Mouse (Mus musculus) ES-CJ7 (cell line): Measurements from ENCODE around the gene Ttc8.

Source experiments
- DNase-seq: peaks from one replicate; pipeline ENCODE4 v3.0.0; 2011; ENCODE audit warnings: low read depth, low spot score

Ttc8 gene

DNA sequence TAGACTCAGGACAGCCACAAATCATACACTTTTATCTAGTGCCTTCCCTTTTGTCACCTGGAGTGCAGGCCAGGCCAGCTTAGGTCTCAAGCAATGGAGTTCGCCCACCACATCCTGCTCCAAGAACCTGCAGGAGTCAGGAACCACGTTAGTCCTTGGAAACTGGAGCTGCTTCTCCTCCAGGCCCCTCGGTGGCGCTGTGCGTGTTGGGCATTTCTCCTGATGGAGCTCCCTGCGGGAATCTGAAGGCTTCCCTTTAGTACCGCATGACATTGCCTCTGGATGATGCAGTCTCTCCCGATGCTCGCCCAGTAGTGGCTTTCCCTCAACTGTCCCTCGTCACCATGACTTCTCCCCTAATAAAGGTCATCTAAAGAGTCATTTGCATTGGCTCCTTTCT, 53.1 kb downstream of the Ttc8 start:
- DNase-seq, result peak; percentile 49

DNA sequence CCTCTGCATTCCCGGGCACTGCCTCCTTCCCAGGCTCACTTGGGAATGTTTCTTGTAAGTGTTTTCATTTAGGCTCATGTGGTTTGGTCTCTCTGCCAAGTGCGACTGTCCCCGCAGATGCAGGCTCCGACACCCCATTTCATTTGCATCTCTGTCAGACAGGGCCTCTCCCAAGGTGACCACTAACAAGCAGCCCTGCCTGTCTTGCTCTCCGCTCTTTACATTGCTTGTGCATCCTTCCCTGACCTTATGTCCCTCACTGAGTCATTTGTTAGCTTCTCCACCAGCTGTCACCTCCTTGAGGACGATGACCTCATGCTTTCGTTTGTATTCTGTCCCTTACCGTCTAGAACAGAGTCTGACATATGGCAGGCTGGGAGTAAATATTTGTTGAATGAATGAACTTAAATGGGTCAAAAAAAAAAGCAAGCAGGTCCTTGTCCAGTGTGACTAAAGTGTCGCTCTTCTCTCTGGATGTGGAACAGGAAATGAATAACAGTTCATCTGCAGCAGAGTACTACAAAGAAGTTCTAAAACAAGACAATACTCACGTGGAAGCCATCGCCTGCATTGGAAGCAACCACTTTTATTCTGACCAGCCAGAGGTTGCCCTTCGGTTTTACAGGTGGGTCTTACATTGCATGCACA, 53.9 kb downstream of the Ttc8 start:
- DNase-seq, result no peak

DNA sequence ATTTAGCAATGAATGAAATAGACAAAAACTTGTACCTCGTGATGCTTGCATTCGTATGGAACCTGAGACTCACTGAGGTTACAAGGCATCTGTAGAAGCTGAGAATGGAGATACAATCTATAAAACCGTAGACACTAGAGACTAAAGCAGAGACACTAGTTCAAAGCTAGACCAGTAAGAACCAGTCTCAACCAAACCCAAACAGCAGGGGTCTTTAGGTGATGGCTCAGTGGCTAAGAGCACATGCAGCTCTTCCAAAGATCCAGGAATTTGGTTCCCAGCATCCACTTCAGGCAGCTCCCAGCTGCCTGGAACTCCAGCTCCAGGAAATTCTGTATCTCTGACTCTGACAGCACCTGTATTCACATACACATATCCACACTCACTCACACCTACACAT, 60.7 kb downstream of the Ttc8 start:
- peak; percentile 79 for DNase-seq

DNA sequence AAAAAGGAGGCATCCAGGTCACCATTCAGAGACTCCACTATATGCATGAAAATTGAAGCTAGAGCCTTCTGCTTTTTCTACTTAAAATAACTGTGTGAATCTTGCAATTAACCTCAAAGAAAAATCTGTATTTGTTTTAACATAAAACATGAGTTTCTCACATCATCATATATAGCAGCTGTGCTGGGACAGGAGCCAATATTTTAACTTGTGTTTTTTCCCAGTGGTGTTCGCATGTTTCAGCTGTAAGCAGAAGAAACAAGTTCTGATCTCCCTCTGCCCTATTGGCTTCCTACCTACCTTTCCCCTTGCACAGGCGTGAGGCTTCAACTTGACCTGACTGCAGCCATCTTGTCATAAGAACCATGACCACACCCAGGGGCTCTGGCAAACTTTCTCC, 64.4 kb downstream of the Ttc8 start:
- no peak for DNase-seq

DNA sequence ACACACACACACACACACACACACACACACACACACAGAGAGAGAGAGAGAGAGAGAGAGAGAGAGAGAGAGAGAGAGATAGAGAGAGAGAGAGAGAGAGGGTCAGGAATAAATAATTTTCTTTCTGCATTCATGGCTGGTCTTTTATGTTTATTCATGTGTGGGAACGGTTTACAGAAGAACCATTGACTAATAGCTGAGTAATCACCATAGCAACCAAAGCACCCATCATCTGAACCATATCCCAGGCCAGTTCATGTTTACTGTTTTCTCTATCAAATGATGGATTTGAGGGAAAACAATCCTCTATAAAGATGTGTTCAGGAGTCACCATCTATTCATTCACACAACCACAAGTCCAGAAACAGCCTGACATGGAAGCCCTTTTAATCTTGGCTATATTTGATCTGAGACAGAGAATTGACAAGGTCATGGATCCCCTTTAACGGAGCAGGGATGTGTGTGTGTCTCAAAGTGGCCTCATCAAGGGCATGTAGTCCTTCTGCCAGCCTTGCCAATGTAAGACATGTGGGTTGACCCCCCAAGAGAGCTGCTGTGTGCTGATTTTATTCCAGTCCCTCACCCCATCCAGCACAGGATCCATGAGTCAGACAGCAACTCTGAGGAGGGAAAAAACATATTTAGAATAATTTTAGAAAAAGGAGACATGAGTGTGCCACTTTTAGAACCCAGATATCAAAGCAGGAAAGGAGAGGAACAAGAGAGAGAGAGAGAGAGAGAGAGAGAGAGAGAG, 70.9 kb downstream of the Ttc8 start:
- DNase-seq, result no peak

DNA sequence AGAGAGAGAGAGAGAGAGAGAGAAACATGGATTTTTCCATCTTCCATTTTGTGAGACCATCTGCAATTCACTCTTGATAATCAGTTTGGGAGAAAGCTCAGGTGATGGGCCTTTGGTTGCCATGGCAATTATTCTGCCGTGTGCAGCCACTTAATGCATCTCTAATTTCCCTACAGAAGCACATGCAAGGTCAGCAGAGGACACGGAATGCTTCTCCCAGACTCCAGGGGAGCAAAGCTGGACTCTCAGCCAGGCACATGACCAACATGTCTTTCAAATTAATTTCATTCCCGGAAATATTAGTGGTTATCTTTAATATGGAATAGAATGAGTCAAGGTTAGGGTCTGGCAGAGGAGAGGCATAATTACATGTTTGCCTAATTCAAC, 71.4 kb downstream of the Ttc8 start:
- no peak for DNase-seq

DNA sequence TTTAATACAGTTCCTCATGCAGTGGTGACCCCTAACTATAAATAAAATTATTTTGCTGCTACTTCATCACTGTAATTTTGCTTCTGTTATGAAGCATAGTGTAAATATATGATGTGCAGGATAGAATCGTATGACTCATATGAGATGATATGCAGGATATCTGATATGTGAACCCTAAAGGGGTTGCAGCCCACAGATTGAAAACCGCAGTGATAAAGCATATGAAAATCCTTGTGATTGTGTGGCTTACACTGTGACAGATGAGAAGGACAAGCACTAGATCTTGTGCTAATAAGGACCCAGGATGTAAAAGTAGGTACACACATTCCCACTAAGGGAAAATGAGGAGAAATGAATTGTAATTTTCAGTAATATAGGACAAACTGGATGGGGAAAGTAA, 73.4 kb downstream of the Ttc8 start:
- DNase-seq, result no peak

DNA sequence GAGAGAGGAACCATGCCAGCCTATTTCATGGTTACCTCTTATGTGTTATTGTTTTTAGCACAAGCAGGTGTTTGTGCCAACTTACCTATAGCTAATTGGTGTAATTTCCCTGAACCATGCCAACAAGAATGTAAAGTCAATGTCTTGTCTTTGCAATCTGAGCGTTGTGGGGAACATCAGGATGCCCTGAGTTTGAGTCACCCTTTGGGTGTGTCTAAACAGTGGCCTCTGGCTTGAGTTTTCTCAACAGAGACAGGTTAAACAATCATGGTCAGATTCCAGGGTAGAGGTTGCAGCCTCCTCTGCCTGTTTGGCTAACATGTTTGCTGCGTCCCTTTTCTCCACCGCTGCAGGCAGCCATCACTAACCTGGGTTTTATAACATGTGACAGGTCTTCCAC, 74.0 kb downstream of the Ttc8 start:
- no peak for DNase-seq

DNA sequence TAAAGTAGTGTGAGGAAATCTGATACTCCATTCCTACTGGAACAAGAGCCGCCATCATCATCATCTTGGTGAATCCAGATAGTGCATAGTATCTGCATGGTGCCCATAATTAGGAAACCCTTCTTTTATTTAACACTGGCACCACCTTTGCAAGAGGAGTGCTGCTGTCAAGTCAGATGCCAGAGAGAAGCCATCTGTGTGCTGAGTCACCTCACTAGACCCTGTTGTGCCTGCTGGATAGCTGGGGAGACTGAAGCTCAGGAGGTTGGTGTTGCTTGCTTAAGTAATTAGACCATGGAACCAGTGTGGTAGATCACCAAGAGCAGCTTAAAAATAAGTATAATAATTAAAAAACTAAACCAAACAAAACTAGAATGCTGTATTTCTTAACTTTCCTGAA, 75.5 kb downstream of the Ttc8 start:
- no peak for DNase-seq

DNA sequence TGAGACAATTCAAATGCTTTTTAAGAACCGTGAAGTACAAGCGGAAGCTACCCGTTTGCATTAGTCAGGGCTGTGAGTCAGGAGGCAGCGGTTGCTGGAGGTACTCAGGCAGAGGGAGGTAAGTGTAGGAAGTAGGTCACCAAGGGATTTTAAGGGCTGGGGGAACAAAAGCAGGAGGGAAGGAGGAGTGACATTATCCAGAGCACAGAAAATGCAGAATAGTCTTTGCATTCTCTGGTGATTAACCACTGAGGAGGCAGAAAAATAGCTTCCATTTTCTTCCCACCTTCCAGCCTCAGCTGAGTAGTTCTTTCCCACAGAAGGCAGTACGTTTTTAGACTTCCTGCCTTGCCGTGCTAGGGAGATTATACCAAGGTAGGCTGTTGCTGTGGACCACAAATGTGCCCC, 76.2 kb downstream of the Ttc8 start:
- no peak for DNase-seq

DNA sequence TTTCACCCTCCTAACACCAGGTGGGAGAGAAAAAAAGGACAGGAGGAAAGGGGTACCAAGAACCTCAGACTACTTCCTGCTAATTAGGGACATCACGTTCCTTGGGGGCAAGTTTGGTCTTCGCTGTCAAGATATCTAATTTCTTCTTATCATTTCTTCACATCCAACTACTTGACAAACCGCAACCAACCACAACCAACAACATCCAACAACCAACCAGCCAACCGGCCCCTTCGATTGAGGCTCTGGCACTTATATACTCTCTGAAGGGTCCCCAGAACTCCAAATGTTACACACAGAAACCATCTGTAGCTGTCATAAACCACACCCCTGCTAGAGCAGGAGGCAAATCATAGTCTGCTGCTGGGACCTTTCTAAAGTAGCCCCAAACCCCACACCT, 76.7 kb downstream of the Ttc8 start:
- DNase-seq, result no peak

DNA sequence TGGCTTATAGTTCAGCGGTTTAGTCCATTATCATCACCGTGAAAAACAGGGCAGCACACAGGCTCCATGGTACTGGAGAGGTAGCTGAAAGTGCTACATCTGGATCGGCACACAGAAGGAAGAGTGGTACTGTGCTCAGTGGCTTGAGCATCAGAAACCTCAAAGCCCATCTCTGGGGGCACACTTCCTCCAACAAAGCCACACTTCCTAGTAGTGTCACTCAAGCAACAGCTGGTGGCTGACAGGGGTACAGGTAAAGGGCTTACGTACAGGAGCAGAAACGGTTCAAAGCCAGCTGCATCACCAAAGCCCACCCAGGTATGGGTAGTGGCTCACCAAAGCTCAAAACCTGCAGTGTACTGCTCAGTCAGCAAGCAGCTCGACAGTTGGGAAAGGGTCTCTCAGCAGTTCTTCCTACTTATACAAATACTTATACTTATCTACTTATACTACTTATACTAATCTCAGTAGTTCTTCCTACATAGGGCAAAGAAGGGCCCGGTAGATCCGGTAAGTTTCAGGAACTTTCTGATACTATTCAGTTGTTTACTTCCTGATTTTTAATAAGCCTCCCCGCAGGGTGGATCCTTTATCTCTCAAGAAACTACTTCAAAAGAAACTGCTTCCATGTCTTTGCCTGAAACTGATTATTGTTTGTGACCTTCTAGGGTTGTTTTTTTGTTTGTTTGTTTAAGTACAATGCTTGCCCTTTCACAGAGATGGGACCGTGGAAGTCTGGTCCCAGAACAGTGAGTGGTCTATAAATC, 78.5 kb downstream of the Ttc8 start:
- DNase-seq, result no peak

DNA sequence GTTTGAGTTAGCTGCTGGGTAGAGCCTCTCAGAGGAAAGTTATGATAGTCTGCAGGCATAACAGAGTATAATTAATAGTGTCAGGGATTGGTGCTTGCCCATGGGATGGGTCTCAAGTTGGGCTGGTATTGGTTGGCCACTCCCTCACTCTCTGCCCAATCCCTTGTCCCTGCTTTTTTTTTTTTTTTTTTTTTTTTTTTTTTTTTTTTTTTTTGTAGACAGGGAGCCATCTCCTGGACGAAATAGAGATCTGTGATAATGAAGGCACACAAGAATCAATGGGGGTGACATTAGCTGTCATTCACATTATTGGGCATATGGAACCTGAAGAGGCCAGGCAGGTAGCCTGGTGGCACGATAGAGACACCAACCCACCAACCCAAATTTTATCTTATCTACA, 79.9 kb downstream of the Ttc8 start:
- DNase-seq, result no peak

DNA sequence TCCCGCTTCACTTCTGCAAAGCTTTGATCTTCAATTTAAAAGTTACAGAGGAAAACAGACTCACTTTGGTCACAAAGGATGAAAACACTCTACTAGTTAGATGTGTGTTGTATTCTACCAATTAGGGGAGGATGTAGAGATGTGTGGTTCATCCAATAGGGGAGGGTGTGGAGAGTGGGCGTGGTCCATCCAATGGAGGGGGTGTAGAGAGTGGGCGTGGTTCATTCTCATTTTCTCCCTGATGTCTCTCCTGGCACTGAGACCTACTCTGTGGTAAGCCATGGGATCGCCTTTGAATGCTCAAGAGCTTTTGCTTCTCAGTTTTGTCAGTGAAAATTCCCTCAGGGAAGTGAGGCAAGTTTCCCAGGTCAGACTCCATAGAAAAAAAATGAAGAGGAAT, 82.7 kb downstream of the Ttc8 start:
- DNase-seq, result peak; percentile 45

DNA sequence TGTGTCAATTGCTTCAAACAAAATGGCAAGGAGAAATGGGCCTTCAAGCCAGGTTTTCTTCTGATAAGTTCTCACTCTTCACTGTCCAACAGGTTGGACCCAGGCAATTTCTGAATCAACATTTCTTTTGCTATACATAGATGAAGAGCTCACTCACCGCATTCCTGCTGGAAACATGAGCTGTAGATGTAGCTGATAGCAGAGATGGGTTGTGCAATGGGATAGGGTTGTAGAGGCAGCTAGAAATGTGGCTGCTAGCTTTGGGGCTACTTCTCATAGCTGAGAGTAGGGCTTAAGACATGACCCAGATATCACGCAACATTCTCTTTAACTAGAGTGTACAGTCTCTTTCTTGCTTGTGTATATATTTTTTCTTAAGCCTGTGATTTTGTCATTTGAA, 84.4 kb downstream of the Ttc8 start:
- no peak for DNase-seq

DNA sequence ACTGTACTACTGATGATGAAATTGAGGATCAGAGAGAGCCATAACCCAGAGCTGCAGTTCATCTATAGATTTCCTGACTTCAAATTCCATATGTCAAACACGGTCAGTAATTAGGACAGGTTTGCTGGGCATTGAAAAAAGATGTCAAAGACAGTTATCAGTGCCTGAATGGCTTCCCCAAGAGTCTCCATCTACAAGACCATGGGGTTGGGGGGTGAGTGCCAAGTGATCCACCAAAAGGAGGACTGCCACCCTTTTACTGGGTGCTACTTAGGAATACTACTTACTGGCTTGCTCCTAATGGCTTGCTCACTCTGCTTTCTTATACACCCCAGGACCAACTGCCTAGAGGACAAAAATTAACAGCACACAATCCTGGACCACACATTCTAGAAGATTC, 88.4 kb downstream of the Ttc8 start:
- no peak for DNase-seq

DNA sequence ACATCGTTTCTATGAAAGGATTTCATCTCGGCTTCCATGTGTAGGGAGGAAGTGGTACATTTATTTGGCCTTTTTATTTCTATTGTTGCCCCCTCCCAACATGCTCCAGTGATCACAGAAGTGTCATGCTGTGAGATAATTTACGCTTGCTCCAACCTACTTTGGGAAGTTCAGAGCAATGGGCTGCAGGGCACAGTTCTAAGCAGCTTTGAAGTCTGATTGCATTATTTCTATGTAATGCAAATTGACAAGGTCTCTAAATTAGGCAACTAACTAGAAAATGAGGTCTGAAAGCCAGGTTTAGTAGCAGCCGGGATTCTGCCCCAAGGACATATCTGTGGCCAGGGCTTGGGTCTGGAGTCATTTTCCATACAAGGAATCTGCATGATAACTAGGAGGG, 89.1 kb downstream of the Ttc8 start:
- DNase-seq, result no peak

DNA sequence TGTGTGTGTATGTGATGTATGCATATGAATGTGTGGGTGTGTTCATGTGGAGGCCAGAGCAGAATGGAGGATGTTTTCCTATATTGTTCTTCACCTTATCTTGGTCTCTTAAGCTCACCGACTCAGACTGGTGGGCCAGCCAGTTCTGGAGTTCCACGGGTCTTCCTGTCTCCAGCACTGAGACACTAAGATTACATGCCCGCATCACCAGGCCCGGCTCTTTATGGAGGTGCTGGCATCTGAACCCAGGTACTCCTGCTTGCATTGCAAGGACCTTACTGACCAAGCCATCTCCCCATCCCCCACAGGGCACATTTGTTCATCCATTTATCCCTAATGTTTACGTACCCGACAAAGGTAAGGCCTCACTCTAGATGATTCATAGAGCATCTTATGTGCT, 89.7 kb downstream of the Ttc8 start:
- no peak for DNase-seq

DNA sequence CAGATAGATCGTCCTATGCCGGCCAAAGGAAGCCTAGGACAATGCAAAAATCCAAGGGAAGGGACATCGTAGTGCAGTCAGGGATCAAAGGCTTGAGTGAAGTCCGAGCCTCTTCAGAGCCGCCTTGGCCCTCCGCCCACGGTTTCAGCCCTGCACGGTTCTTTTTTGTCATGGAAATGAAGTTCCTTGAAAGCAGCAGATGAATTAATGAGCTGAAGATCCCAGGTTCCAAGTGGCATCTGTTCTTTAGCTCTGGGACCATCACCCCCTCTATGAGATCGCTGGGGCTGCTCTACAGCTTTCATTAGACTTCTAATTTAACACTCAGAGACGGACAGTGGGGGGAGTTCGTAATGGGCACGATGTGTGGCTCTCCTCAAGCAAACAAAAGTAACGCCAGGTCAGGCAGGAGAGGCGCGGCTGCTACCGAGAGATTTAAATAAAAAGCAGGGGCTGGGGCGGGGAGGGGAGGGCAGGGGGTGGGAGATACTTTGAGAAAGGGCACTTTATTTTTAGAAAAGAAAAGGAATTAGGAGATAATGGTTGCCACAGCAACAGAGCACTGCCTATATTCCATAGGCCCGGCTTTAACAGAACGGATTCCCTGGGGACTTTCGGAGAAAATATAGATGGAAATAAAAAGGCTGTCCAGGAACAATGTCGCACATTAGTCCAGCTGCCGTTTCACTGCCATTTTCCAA, 90.9 kb downstream of the Ttc8 start:
- peak; percentile 86 for DNase-seq

DNA sequence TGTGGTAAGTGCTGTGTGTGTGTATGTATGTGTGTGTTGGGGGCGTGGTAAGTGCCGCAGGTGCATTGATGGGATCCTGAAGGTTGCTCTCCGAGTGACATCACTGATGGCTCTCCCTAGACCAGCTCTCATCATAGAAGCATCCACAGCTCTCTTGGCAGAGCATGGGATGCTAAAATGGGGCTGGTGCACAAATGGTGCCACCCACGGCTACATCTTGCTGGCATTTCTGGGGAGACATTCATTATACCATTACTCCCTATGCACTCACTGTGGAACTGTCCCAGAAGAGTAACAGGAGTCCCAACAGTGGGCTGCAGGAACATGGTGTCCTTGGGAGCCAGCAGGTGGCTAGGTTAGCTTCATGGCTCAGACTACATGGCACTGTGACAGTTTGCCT, 95.5 kb downstream of the Ttc8 start:
- no peak for DNase-seq

DNA sequence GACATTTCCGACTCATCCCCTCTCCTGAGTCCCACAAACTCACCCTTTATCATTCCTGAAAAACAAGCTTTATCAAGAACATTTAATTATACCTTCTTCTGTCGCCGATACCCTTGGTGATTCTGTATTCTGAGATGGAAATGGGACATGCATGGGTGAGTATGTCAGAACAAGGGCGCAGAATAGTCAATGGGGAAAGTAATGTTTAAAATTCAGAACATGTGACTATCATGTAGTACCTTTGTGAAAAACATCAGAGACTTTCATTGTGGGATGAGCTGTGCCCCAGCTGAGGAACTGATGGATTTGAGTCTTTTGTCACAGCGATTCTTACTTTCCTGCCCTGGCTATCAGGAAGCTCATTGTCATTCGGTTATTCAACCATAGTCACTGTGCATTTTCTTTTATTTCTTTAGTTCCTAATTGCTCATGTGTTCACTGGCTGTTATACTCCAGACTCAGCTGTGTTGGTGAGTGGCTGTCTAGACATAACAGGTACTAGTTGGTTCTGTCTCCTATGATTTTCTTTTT, 104.1 kb downstream of the Ttc8 start:
- no peak for DNase-seq

DNA sequence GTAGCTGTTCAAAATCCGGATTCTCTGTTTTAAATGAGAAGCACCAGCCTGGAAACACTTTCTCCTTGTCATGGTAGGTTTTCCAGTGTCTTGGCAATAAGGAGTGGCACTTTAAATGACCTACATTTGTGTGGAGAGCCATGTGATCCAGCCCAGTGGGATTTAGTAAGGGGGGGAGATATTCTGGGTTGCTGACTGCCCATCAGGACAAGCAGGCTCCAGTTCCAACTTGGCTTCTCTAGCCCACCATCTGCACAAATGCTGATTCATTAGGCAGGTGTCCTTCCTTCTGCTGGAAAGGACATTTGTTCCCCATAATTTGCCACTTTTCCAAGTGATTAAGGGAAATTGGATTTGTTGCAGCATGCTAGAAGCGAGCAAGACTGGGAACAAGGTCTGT, 105.9 kb downstream of the Ttc8 start:
- no peak for DNase-seq
